Mouse (Mus musculus) forebrain, embryonic 15.5 days (tissue): ENCODE results near the gene Clcnka. TPM values are rescaled to one million over a fixed set of nuclear protein-coding genes. Genes with fewer than 3 reads are reported as not detected.

ENCODE experiments used
- ATAC-seq: fragments of 200-750 bp; cut with Nextera tagmentation; replicated peaks from 2 replicates; pipeline ENCODE4 v1.8.0; 2017; ENCODE audit warnings: mild to moderate bottlenecking, moderate TSS enrichment, moderate library complexity
- H3K27ac ChIP-seq: fragments of 300-500 bp; sonication (generic); replicated peaks from 2 replicates; pipeline ENCODE4 v1.5.1; 2015; ENCODE audit warnings: mild to moderate bottlenecking, inconsistent platforms
- H3K27me3 ChIP-seq: fragments of 300-500 bp; sonication (generic); 2 replicates; pipeline ENCODE4 v1.6.1; 2015; ENCODE audit warnings: inconsistent platforms
- H3K36me3 ChIP-seq: fragments of 300-500 bp; sonication (generic); 2 replicates; pipeline ENCODE4 v1.6.1; 2015; ENCODE audit warnings: mild to moderate bottlenecking, inconsistent platforms
- H3K4me1 ChIP-seq: fragments of 300-500 bp; sonication (generic); 2 replicates; pipeline ENCODE4 v1.6.1; 2015; ENCODE audit warnings: inconsistent platforms
- H3K4me2 ChIP-seq: fragments of 300-500 bp; sonication (generic); replicated peaks from 2 replicates; pipeline ENCODE4 v1.6.1; 2015; ENCODE audit warnings: mild to moderate bottlenecking, inconsistent platforms
- H3K4me3 ChIP-seq: fragments of 300-500 bp; sonication (generic); 2 replicates; pipeline ENCODE4 v1.5.1; 2015; ENCODE audit warnings: mild to moderate bottlenecking, inconsistent platforms
- H3K9ac ChIP-seq: fragments of 300-500 bp; sonication (generic); replicated peaks from 2 replicates; pipeline ENCODE4 v1.6.1; 2015; ENCODE audit warnings: mild to moderate bottlenecking, inconsistent platforms
- H3K9me3 ChIP-seq: fragments of 300-500 bp; sonication (generic); 2 replicates; pipeline ENCODE4 v1.6.1; 2016; ENCODE audit warnings: inconsistent platforms
- WGBS: fragments of 180-500 bp; shearing (Covaris S2); methylation state at CpG from one replicate; pipeline ENCODE4 v1.1.7; 2015; ENCODE audit warnings: mixed read lengths; 5-methylcytosine and 5-hydroxymethylcytosine counted together
- polyA plus RNA-seq: library from polyadenylated mRNA; unstranded; fragments of >200 nt; fragmentation: Nextera tagmentation; extraction: Ambion mirVana; gene quantifications from 2 replicates; pipeline ENCODE4 v1.2.1, GENCODE M21; 2015

Clcnka gene
- polyA plus RNA-seq, 1 experiment from 2014 or later: not detected

DNA sequence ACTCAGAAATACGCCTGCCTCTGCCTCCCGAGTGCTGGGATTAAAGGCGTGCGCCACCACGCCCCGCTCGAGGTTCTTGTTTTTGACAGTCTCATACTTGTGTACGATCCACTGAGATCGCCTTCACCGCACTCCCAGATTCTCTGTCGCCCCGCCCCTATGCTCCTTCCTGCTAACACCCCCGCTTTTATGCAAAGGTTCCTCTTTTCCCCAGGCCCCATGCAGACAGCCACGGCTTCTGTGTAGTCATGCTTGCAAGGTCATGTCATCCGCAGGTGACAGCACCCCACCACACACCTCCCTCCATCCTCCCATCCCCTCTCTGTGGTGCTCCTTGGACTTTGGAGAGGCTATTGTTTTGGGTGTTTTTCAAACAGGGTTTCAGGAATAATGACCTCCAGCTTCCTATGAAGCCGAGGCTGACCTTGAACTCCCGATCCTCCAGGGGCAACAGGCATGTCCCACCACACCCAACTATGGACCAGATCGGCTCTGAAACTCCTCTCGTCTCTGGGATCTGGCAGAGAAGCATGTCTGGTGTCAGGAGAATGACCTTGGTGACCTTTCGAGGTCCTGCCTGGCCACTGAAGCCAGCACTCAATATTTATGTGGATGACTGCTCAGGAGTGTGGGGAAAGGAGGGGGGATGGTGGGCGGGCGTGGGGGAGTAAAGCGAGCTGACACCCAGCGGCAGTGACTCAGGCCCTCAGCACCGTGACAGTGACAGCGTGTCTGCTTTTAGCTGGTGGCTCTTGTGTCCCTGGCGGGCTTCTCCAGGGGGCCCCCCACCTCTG, 21.1 kb upstream of the Clcnka start:
- H3K9ac ChIP-seq: no peak overlapping the region
- no peaks in the 10 kb centered on the region for H3K4me1 ChIP-seq
- WGBS: 73% methylated on average over 27 of the region's 27 CpGs
- H3K4me3 ChIP-seq: no peak overlapping the region
- no peaks in the 10 kb centered on the region for H3K9me3 ChIP-seq
- H3K36me3 ChIP-seq: no peaks in the 10 kb centered on the region
- ATAC-seq: no peak
- H3K4me2 ChIP-seq: no peak overlapping the region
- no peak overlapping the region for H3K27ac ChIP-seq
- no peaks in the 10 kb centered on the region; the same call in 1 of the 2 replicates for H3K27me3 ChIP-seq

DNA sequence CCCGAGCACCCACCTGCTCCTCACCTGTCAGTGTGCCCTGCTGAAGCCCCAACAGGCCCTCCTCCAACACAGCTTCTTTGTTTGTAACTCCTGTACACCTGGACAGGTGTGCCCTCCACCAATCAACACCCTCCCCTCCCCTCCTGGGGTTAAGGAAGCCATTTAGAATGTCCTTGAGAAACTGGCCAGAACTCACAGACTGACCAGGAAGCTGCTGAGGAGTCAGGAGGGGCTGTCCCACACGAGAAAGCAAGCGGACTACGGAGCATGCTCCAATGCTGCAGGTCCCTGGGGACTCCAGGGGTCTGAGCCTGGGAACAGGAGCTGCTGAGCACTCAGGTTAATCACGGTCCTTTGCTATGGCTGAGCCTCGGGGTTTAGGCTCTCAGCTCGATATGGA, 17.4 kb upstream of the Clcnka start, which contains the start of gene Clcnkb:
Clcnkb (minus strand) TSS at position 91 of the 400 bp plus-strand sequence.
- no peak within 1 kb of the TSS for H3K4me3 ChIP-seq
- 66% methylated on average over 7 of the region's 7 CpGs for WGBS
- no peak for ATAC-seq
- no peak within 1 kb of the TSS for H3K4me2 ChIP-seq
- no peak within 1 kb of the TSS for H3K27ac ChIP-seq
- no peaks in the 10 kb centered on the region for H3K4me1 ChIP-seq
- H3K9ac ChIP-seq: no peak within 1 kb of the TSS
- H3K27me3 ChIP-seq: no peaks in the 10 kb centered on the region
- H3K36me3 ChIP-seq: no peaks in the 10 kb centered on the region
- H3K9me3 ChIP-seq: no peaks in the 10 kb centered on the region

DNA sequence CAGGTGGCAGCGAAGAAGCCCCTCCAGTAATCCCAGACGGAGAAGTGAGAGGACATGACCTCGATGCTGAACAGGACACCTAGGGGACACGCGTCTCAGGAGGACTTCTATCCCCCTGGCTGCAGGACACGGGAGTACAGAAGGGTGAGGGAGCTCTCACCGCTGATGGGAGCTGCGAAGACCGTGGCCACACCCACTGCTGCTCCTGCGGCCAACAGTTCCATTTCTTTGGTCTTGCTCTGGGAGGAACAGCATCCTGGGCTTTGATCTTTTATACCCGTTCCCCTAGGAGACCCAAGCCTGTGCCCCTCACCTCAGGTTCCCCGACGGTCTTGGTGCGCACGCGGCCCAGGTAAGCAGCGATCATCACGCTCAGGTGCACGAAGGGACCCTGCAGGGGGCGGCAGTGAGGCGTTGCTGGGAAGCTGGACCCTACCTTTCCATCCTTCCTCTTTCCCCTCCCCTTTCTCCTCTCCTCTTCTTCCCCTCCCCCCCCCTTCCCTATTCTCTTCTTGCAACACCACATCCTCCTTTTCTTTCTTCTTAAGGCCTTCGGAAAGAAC, 13.0 kb upstream of the Clcnka start:
- no peak overlapping the region for H3K4me2 ChIP-seq
- H3K9ac ChIP-seq: no peak overlapping the region
- H3K36me3 ChIP-seq: no peaks in the 10 kb centered on the region
- no peak overlapping the region for H3K27ac ChIP-seq
- H3K9me3 ChIP-seq: no peaks in the 10 kb centered on the region
- no peaks in the 10 kb centered on the region for H3K4me1 ChIP-seq
- 0 out of 2 replicates have a peak, but pooled peaks cover 4% of the 10 kb centered on the region for H3K27me3 ChIP-seq
- ATAC-seq: no peak
- 14% methylated on average over 22 of the region's 22 CpGs for WGBS
- H3K4me3 ChIP-seq: no peak overlapping the region

DNA sequence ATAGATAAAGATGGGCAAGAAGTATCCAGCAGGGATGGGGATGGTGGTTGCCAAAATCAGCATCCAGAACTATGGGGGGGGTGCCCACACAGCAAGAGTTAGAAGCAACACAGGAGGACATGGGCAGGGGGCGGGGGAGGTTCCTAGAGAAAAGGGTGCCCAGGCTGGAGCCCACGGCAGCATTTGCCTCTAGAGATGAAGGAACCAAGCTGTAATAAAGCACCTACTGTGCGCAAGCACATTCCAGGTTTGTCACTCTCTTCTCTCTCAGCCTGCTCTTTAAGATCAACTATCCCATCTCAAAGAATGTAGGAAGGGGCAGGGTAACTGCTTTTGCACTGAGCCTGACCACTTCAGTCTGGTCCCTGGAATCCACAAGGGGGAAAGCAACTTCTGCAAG, 10.1 kb upstream of the Clcnka start:
- H3K4me1 ChIP-seq: no peaks in the 10 kb centered on the region
- H3K9me3 ChIP-seq: no peaks in the 10 kb centered on the region
- no peak overlapping the region for H3K4me2 ChIP-seq
- no peak overlapping the region for H3K9ac ChIP-seq
- 90% methylated on average over 3 of the region's 3 CpGs for WGBS
- 0 out of 2 replicates have a peak, but pooled peaks cover 4% of the 10 kb centered on the region for H3K27me3 ChIP-seq
- no peak overlapping the region for H3K27ac ChIP-seq
- no peaks in the 10 kb centered on the region for H3K36me3 ChIP-seq
- no peak for ATAC-seq
- no peak overlapping the region for H3K4me3 ChIP-seq

DNA sequence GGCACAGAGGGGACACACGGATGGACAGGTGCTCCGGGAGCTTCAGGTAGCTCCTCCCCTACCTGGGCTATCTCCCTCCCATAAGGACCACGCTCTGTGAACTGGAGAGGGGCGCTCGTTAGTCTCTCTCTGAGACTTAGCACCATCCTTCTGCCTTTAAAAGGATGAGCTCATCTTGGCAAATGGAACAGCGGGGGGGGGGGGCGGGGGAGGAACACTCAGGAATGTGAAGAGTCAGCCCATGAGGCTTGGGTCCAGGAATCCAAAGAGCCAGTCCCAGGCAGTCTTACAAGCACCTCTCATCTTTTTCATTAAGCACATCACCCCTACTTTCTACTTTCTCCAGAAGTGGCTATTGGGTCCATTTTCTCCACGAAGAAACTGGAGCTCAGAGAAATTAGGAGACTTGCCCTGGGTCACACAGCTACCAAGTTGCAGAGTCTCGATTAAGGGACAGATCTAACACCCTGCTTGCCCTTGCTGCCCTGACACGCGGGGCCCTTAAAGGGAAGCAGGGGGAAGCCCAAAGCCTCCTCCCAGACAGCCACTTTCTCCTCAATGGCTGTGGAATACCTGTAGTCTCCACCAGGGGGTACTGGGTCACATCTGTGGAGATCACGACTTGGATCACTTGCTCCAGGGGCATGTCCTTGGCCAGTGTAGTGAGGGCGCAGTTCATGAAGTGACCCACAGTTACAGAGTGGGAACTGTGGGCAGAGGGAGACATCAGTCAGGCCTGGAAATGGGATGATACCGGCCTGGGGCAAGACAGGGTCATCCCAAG, 8.2 kb upstream of the Clcnka start:
- H3K36me3 ChIP-seq: no peaks in the 10 kb centered on the region
- H3K27me3 ChIP-seq: 0 out of 2 replicates have a peak, but pooled peaks cover 4% of the 10 kb centered on the region
- no peak overlapping the region for H3K4me2 ChIP-seq
- no peak overlapping the region for H3K27ac ChIP-seq
- H3K9me3 ChIP-seq: no peaks in the 10 kb centered on the region
- no peaks in the 10 kb centered on the region for H3K4me1 ChIP-seq
- no peak overlapping the region for H3K4me3 ChIP-seq
- WGBS: 47% methylated on average over 13 of the region's 14 CpGs
- no peak overlapping the region for H3K9ac ChIP-seq
- no peak for ATAC-seq

DNA sequence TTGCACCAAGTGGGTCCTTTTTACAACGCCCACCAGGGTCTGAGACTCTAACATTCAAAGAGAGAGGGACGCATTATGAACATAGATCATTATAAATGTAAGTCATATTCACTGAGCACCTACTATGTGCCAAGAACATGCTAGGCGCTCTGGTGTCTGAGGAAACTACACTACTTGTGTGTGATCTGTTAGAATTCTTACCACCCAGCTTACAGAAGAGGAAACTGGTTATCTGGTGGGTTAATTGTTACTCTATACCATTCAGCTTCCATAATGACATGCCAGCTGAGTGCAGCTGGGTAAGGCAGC, 6.7 kb upstream of the Clcnka start:
- Histone ChIP-seq H3K27me3 (0 out of 2 replicates have a peak, but pooled peaks cover 1% of the 10 kb centered on the region), H3K36me3 (no peaks in the 10 kb centered on the region), H3K4me1 (no peaks in the 10 kb centered on the region), H3K4me3 (no peak overlapping the region), H3K4me2 (no peak overlapping the region), H3K27ac (no peak overlapping the region), H3K9ac (no peak overlapping the region), H3K9me3 (no peaks in the 10 kb centered on the region)
- ATAC-seq: no peak
- WGBS: 85% methylated on average over 3 of the region's 3 CpGs

DNA sequence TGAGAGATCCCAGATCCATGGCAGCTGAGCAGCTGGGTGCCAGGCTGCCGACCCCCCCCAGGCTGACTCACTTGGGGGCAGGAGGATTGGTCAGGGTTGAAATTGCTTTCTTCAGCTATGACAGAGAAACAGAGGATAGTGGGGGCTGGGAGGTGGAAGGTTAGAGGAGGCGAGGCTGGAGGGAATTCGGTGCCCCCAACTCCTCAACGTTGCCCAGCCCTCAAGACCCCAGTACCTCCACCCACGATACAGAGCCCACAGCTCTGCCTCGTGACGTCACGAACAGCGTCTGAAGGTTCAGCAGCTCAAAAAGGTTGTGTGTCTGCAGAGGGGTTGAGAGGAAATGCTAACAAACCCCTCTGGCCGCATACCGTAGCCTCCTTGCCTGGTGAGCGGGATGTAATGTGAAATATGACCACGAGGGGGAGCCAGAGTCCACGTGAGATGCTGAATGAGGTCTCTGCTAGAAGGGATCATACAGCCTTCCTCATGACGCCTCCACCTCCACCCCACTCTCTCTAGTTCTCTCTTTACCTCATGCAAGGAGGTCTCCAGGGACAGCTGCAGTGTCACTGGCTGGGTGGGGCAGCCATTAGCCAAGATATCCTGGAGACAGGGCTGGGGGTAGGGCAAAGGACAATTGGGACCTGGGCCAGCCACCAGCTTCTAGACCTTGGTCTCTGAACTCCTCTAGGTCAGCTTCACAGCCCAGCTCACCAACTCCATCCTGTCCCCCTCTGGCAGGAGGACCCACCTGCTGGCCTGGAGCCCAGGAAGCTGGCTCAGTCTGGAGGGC, 6.2 kb upstream of the Clcnka start:
- no peaks in the 10 kb centered on the region for H3K27me3 ChIP-seq
- ATAC-seq: peak; percentile 80
- H3K9ac ChIP-seq: 0 out of 2 replicates have a peak overlapping the region, but pooled peaks have one; percentile 10
- H3K27ac ChIP-seq: no peak overlapping the region
- H3K9me3 ChIP-seq: no peaks in the 10 kb centered on the region
- no peaks in the 10 kb centered on the region for H3K4me1 ChIP-seq
- H3K4me2 ChIP-seq: peak overlapping the region; percentile 24
- no peaks in the 10 kb centered on the region for H3K36me3 ChIP-seq
- H3K4me3 ChIP-seq: no peak overlapping the region
- WGBS: 16% methylated on average over 15 of the region's 15 CpGs

DNA sequence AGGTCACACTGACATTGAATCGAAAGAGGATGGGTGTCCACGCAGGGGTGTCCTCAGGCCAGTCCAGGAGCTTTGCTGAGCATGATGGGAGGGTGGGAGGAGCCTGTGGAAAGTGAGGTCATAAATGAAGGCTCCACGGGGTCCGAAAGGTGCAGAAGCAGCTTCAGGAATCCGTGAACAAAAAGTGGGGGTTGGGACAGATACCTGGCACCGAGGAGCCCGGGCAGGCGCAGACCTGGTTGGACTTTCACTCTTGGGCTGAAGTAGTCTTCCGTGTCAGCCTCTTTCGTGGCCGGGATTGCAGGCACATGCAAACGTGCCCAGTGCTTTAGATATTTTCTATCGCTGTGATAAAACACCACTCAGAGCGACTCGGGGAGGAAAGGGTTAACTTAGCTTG, 1.6 kb upstream of the Clcnka start:
- Histone ChIP-seq H3K9ac (no peak overlapping the region), H3K4me2 (no peak overlapping the region), H3K36me3 (no peaks in the 10 kb centered on the region), H3K4me1 (no peaks in the 10 kb centered on the region), H3K27me3 (no peaks in the 10 kb centered on the region), H3K9me3 (no peaks in the 10 kb centered on the region), H3K4me3 (no peak overlapping the region), H3K27ac (no peak overlapping the region)
- 85% methylated on average over 15 of the region's 15 CpGs for whole genome bisulfite sequencing
- no peak for ATAC-seq

DNA sequence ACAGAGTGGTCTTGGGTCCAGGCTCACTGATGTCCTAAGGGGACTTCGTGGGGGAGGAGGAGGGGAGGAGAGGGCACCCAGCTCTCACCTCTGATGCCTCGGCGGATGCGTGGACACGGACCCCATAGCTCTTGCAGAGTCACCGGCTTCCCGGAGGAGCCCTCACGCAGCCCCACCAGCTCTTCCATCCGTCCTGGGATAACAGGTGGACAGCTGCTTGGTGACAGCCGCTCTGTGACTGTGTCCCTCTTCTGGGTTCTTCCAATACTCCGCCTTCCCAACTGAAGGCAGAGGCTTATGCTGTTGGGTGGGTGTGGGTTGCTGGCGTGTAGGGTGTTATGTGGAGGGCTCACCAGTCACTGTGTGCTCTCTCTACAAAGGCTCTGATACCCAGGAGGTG, 663 bp downstream of the Clcnka start:
- Histone ChIP-seq H3K9ac (no peak overlapping the region), H3K36me3 (no peaks in the 10 kb centered on the region), H3K9me3 (no peaks in the 10 kb centered on the region), H3K27me3 (no peaks in the 10 kb centered on the region), H3K4me1 (no peaks in the 10 kb centered on the region), H3K4me3 (no peak overlapping the region), H3K27ac (no peak overlapping the region), H3K4me2 (no peak overlapping the region)
- 75% methylated on average over 12 of the region's 12 CpGs for WGBS
- no peak for ATAC-seq

DNA sequence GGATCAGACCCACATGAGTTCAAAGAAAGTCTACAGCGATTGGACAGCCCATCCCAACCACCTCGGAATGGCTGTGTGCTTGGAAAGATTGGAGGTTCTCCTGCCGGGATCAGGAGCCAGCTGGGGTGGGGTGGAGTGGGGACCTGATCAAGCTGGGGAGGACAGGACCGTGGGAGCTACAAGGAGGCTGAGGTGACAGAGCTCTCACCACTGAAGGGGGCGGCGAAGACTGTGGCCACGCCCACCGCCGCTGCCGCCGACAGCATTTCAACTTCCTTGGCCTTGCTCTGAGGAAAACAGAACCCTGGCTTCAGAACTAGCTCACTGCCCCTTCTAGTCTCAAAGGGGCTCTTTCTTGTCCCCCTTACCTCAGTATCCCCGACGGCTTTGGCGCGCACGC, 3.8 kb downstream of the Clcnka start:
- Histone ChIP-seq H3K9me3 (no peaks in the 10 kb centered on the region), H3K27ac (no peak overlapping the region), H3K4me3 (no peak overlapping the region), H3K27me3 (no peaks in the 10 kb centered on the region), H3K36me3 (no peaks in the 10 kb centered on the region), H3K4me2 (no peak overlapping the region; the same call in 1 of the 2 replicates), H3K4me1 (no peaks in the 10 kb centered on the region), H3K9ac (no peak overlapping the region)
- no peak for ATAC-seq
- 21% methylated on average over 16 of the region's 16 CpGs for WGBS

DNA sequence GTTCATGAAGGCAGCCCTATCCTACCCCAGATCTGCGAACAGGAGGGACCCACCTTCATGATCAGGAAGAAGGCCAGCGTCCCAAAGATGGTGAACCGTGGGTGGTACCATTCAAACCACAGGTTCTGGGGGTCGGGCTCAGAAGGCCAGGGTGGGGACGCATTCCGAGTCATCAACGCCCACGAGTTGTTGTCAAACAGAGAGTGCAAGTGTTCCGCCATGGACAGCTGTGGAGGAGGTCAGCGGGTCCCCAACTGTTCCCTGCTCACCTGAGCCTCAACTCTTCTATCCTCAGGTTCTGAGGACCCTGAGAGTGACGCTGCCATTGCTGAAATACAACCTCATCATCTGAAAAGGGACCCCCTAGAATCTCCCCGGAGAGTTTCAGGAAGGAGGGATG, 7.2 kb downstream of the Clcnka start:
- H3K36me3 ChIP-seq: no peaks in the 10 kb centered on the region
- no peak for ATAC-seq
- WGBS: 77% methylated on average over 12 of the region's 12 CpGs

More for the DNA sequence above, 7.2 kb downstream of the Clcnka start:
- no peaks in the 10 kb centered on the region for H3K4me1 ChIP-seq
- H3K9ac ChIP-seq: no peak overlapping the region
- H3K4me2 ChIP-seq: no peak overlapping the region
- no peak overlapping the region for H3K4me3 ChIP-seq
- no peak overlapping the region for H3K27ac ChIP-seq
- no peaks in the 10 kb centered on the region for H3K9me3 ChIP-seq
- no peaks in the 10 kb centered on the region for H3K27me3 ChIP-seq
